Mouse (Mus musculus): ENCODE results near the gene Setx. TPM values are rescaled to one million over a fixed set of nuclear protein-coding genes. Genes with fewer than 3 reads are reported as not detected.

Gene Setx
- 5.8 and 8.7 TPM in 2 replicates for polyA plus RNA-seq (2015; fragmentation: Nextera tagmentation; extraction: Ambion mirVana)

GRCm38 (mm10) chr2:29123907-29124569 lies at the start of gene Setx:
TSS of gene Setx (plus strand) at chr2:29124181.

Other genes starting within 250 kb of the Setx start
- gene Barhl1, start 207.5 kb upstream of the Setx start, polyA plus RNA-seq (2015; fragmentation: Nextera tagmentation; extraction: Ambion mirVana) = 0.07 TPM in 1 of 2 replicates, not detected in the other
- gene Cfap77, start 69.1 kb upstream of the Setx start, polyA plus RNA-seq (2015; fragmentation: Nextera tagmentation; extraction: Ambion mirVana) = 1.2 and 1.3 TPM in 2 replicates
- gene Ttf1, start 63.9 kb upstream of the Setx start, polyA plus RNA-seq (2015; fragmentation: Nextera tagmentation; extraction: Ambion mirVana) = 6.4 and 6.8 TPM in 2 replicates
- gene Ntng2, start 128.8 kb downstream of the Setx start, polyA plus RNA-seq (2015; fragmentation: Nextera tagmentation; extraction: Ambion mirVana) = 1.4 and 2.5 TPM in 2 replicates
- gene Med27, start 222.6 kb downstream of the Setx start, polyA plus RNA-seq (2015; fragmentation: Nextera tagmentation; extraction: Ambion mirVana) = 27.2 and 29.6 TPM in 2 replicates

All from adrenal gland, postnatal 0 days (tissue).